Mouse (Mus musculus) thymus, postnatal 4 days (tissue): ENCODE data around the gene Mitf.

Source experiments
- DNase-seq: peaks from one replicate; pipeline ENCODE4 v3.0.0; 2021

The Mitf gene

GRCm38 (mm10) chr6:97883496-97883895 lies 76.6 kb downstream of the Mitf start:
- no peak for DNase-seq

- DNase-seq = no peak
These were observed 78.1 kb downstream of the Mitf start for GRCm38 (mm10) chr6:97884971-97885370.

GRCm38 (mm10) chr6:97885606-97886005 lies 78.8 kb downstream of the Mitf start:
- DNase-seq = no peak

- no peak for DNase-seq
These were observed 81.0 kb downstream of the Mitf start for GRCm38 (mm10) chr6:97887893-97888292.

- no peak for DNase-seq
These were observed 81.7 kb downstream of the Mitf start for GRCm38 (mm10) chr6:97888596-97888995.

- no peak for DNase-seq
These were observed 86.7 kb downstream of the Mitf start for GRCm38 (mm10) chr6:97893546-97893945.

- no peak for DNase-seq
These were observed 90.3 kb downstream of the Mitf start for GRCm38 (mm10) chr6:97897191-97897590.

- DNase-seq = no peak
These were observed 91.2 kb downstream of the Mitf start for GRCm38 (mm10) chr6:97898085-97898484.

- no peak for DNase-seq
These were observed 94.7 kb downstream of the Mitf start for GRCm38 (mm10) chr6:97901561-97901960.

- no peak for DNase-seq
These were observed 95.4 kb downstream of the Mitf start for GRCm38 (mm10) chr6:97902205-97902604.

- no peak for DNase-seq
These were observed 107.9 kb downstream of the Mitf start for GRCm38 (mm10) chr6:97914768-97915167.

- DNase-seq = no peak
These were observed 109.6 kb downstream of the Mitf start for GRCm38 (mm10) chr6:97916386-97916903.

GRCm38 (mm10) chr6:97918051-97918450 lies 111.2 kb downstream of the Mitf start:
- no peak for DNase-seq

GRCm38 (mm10) chr6:97918481-97918880 lies 111.6 kb downstream of the Mitf start:
- DNase-seq = no peak

- no peak for DNase-seq
These were observed 112.4 kb downstream of the Mitf start for GRCm38 (mm10) chr6:97919287-97919686.

- no peak for DNase-seq
These were observed 114.7 kb downstream of the Mitf start for GRCm38 (mm10) chr6:97921591-97921990.

GRCm38 (mm10) chr6:97924221-97924620 lies 117.4 kb downstream of the Mitf start:
- no peak for DNase-seq

GRCm38 (mm10) chr6:97929051-97929450 lies 122.2 kb downstream of the Mitf start:
- DNase-seq = no peak

GRCm38 (mm10) chr6:97929466-97929865 lies 122.6 kb downstream of the Mitf start:
- no peak for DNase-seq

GRCm38 (mm10) chr6:97937139-97937538 lies 130.3 kb downstream of the Mitf start:
- no peak for DNase-seq

- no peak for DNase-seq
These were observed 131.2 kb downstream of the Mitf start for GRCm38 (mm10) chr6:97937897-97938614.

- no peak for DNase-seq
These were observed 134.1 kb downstream of the Mitf start for GRCm38 (mm10) chr6:97940916-97941315.

- DNase-seq = no peak
These were observed 143.4 kb downstream of the Mitf start for GRCm38 (mm10) chr6:97950033-97950881.

GRCm38 (mm10) chr6:97950882-97951245 lies 144.0 kb downstream of the Mitf start:
- DNase-seq = no peak
